Mouse (Mus musculus) thymus, adult 2 months (tissue): Measurements from ENCODE around the gene Kdm1a. TPM values are rescaled to one million over a fixed set of nuclear protein-coding genes. Genes with fewer than 3 reads are reported as not detected.

Source experiments
- DNase-seq: peaks from one replicate; pipeline ENCODE4 v3.0.0; 2021
- H3K27ac ChIP-seq: fragments of 200-500 bp; 2 replicates; pipeline ENCODE4 v1.5.1; 2012; ENCODE audit warnings: low read length, control low read depth; ENCODE audit not compliant: control insufficient read depth, insufficient read depth
- H3K27me3 ChIP-seq: fragments of 200-500 bp; 2 replicates; pipeline ENCODE4 v1.6.1; 2012; ENCODE audit warnings: mild to moderate bottlenecking, low read length, moderate library complexity, mixed read lengths; ENCODE audit not compliant: control insufficient read depth, insufficient read depth
- H3K36me3 ChIP-seq: fragments of 200-500 bp; 2 replicates; pipeline ENCODE4 v1.6.1; 2012; ENCODE audit warnings: mild to moderate bottlenecking, low read length, moderate library complexity; ENCODE audit not compliant: control insufficient read depth, insufficient read depth
- H3K4me1 ChIP-seq: fragments of 200-500 bp; replicated peaks from 2 replicates; pipeline ENCODE4 v1.6.1; 2012; ENCODE audit warnings: low read length; ENCODE audit not compliant: control insufficient read depth, insufficient read depth
- H3K4me3 ChIP-seq: fragments of 200-500 bp; 2 replicates; pipeline ENCODE4 v1.5.1; 2012; ENCODE audit warnings: mild to moderate bottlenecking, low read length, control low read depth, moderate library complexity; ENCODE audit not compliant: control insufficient read depth, insufficient read depth
- CTCF ChIP-seq: fragments of 200-500 bp; IDR thresholded peaks from 2 replicates; pipeline ENCODE4 v1.5.1; 2012; ENCODE audit warnings: mild to moderate bottlenecking, control low read depth, low read length, moderate library complexity, borderline replicate concordance; ENCODE audit not compliant: control insufficient read depth, poor library complexity, insufficient read depth; ENCODE audit errors: extremely low read depth
- POLR2A ChIP-seq: fragments of 200-500 bp; IDR thresholded peaks from 2 replicates; pipeline ENCODE4 v1.6.1; 2012; ENCODE audit warnings: mild to moderate bottlenecking, low read length, control low read depth, moderate library complexity; ENCODE audit not compliant: control insufficient read depth, poor library complexity, insufficient read depth; ENCODE audit errors: extremely low read depth
- WGBS: fragments of 180-500 bp; shearing (Covaris S2); methylation state at CpG from one replicate; pipeline ENCODE4 v1.1.7; 2018; 5-methylcytosine and 5-hydroxymethylcytosine counted together
- polyA plus RNA-seq: library from polyadenylated mRNA; depleted of rRNA; stranded (reverse); fragments of >200 nt; gene quantifications from 2 replicates; pipeline ENCODE4 v1.2.3, GENCODE M21; 2012; rRNA removed

Gene Kdm1a
- polyA plus RNA-seq, 1 experiment: 70.4 TPM

GRCm38 (mm10) chr4:136518141-136518540, 84.4 kb downstream of the Kdm1a start:
- H3K4me3 ChIP-seq: no peak overlapping the region
- TF ChIP-seq POLR2A (no peak), CTCF (no peak)
- H3K4me1 ChIP-seq: no peaks in the 10 kb centered on the region
- DNase-seq: no peak
- H3K27ac ChIP-seq: no peak overlapping the region
- H3K36me3 ChIP-seq: no peaks in the 10 kb centered on the region
- H3K27me3 ChIP-seq: no peaks in the 10 kb centered on the region
- WGBS: 94% methylated on average over 2 of the region's 2 CpGs

- Histone ChIP-seq H3K27me3 (no peaks in the 10 kb centered on the region), H3K36me3 (no peaks in the 10 kb centered on the region), H3K4me1 (no peaks in the 10 kb centered on the region), H3K27ac (no peak overlapping the region), H3K4me3 (no peak overlapping the region)
- no peak for DNase-seq
- TF ChIP-seq POLR2A: no peak
- no peak for TF ChIP-seq CTCF
These were observed 89.6 kb downstream of the Kdm1a start for GRCm38 (mm10) chr4:136512905-136513304.

GRCm38 (mm10) chr4:136511708-136512107, 90.8 kb downstream of the Kdm1a start:
- no peaks in the 10 kb centered on the region for H3K27me3 ChIP-seq
- TF ChIP-seq CTCF: no peak
- H3K27ac ChIP-seq: no peak overlapping the region
- no peak for DNase-seq
- no peaks in the 10 kb centered on the region for H3K4me1 ChIP-seq
- 86% methylated on average over 4 of the region's 4 CpGs for WGBS
- H3K4me3 ChIP-seq: no peak overlapping the region
- no peaks in the 10 kb centered on the region for H3K36me3 ChIP-seq

GRCm38 (mm10) chr4:136509857-136510256, 92.7 kb downstream of the Kdm1a start:
- peak; percentile 54 for DNase-seq
- Histone ChIP-seq H3K36me3 (no peaks in the 10 kb centered on the region), H3K4me1 (no peaks in the 10 kb centered on the region), H3K27ac (no peak overlapping the region), H3K4me3 (no peak overlapping the region), H3K27me3 (no peaks in the 10 kb centered on the region)
- no peak for TF ChIP-seq POLR2A
- TF ChIP-seq CTCF: no peak
- 86% methylated on average over 1 of the region's 1 CpGs for WGBS

GRCm38 (mm10) chr4:136505426-136506215, 96.9 kb downstream of the Kdm1a start:
- H3K27ac ChIP-seq: no peak overlapping the region
- WGBS: 39% methylated on average over 2 of the region's 2 CpGs
- no peaks in the 10 kb centered on the region for H3K36me3 ChIP-seq
- no peak overlapping the region for H3K4me3 ChIP-seq
- H3K4me1 ChIP-seq: no peaks in the 10 kb centered on the region
- TF ChIP-seq CTCF (no peak), POLR2A (no peak)
- DNase-seq: no peak
- no peaks in the 10 kb centered on the region for H3K27me3 ChIP-seq

Other genes starting within 250 kb of the Kdm1a start
- 0.24 and 0.57 TPM in 2 replicates for gene Htr1d, start 179.2 kb downstream of the Kdm1a start, polyA plus RNA-seq
- gene 6030445D17Rik, start 140.5 kb downstream of the Kdm1a start, polyA plus RNA-seq: 0.14 and 0.19 TPM in 2 replicates
- 4.1 and 5.0 TPM in 2 replicates for gene Luzp1, start 133.0 kb downstream of the Kdm1a start, polyA plus RNA-seq
- not detected in 2 replicates for gene Tex46, start 7.7 kb upstream of the Kdm1a start, polyA plus RNA-seq
- gene Lactbl1, start 19.9 kb upstream of the Kdm1a start, polyA plus RNA-seq: 1.1 and 1.2 TPM in 2 replicates
- gene Ephb2, start 233.3 kb upstream of the Kdm1a start, polyA plus RNA-seq: 15.4 and 24.1 TPM in 2 replicates